Mouse (Mus musculus) liver, embryonic 15.5 days (tissue): ENCODE data around the gene Sar1b. TPM values are rescaled to one million over a fixed set of nuclear protein-coding genes. Genes with fewer than 3 reads are reported as not detected.

Experiments
- ATAC-seq: fragments of 200-750 bp; cut with Nextera tagmentation; 2 replicates; pipeline ENCODE4 v1.8.0; 2017; ENCODE audit warnings: moderate number of reproducible peaks, mild to moderate bottlenecking, moderate library complexity; ENCODE audit not compliant: insufficient read depth
- H3K27ac ChIP-seq: fragments of 300-500 bp; sonication (generic); replicated peaks from 2 replicates; pipeline ENCODE4 v1.5.1; 2015; ENCODE audit warnings: mild to moderate bottlenecking, inconsistent platforms
- H3K27me3 ChIP-seq: fragments of 300-500 bp; sonication (generic); 2 replicates; pipeline ENCODE4 v1.6.1; 2015; ENCODE audit warnings: mild to moderate bottlenecking, inconsistent platforms
- H3K36me3 ChIP-seq: fragments of 300-500 bp; sonication (generic); replicated peaks from 2 replicates; pipeline ENCODE4 v1.6.1; 2015; ENCODE audit warnings: moderate library complexity, mild to moderate bottlenecking, inconsistent platforms
- H3K4me1 ChIP-seq: fragments of 300-500 bp; sonication (generic); replicated peaks from 2 replicates; pipeline ENCODE4 v1.6.1; 2015; ENCODE audit warnings: inconsistent platforms
- H3K4me2 ChIP-seq: fragments of 300-500 bp; sonication (generic); 2 replicates; pipeline ENCODE4 v1.6.1; 2015; ENCODE audit warnings: moderate library complexity, mild to moderate bottlenecking, inconsistent platforms
- H3K4me3 ChIP-seq: fragments of 300-500 bp; sonication (generic); replicated peaks from 2 replicates; pipeline ENCODE4 v1.5.1; 2015; ENCODE audit warnings: mild to moderate bottlenecking, inconsistent platforms
- H3K9ac ChIP-seq: fragments of 300-500 bp; sonication (generic); 2 replicates; pipeline ENCODE4 v1.6.1; 2015; ENCODE audit warnings: moderate library complexity, mild to moderate bottlenecking, inconsistent platforms
- H3K9me3 ChIP-seq: fragments of 300-500 bp; sonication (generic); replicated peaks from 2 replicates; pipeline ENCODE4 v1.6.1; 2016; ENCODE audit warnings: inconsistent platforms
- WGBS: fragments of 180-500 bp; shearing (Covaris S2); methylation state at CpG from one replicate; pipeline ENCODE4 v1.1.7; 2015; ENCODE audit warnings: mixed read lengths; ENCODE audit not compliant: insufficient replicate concordance; 5-methylcytosine and 5-hydroxymethylcytosine counted together
- polyA plus RNA-seq: library from polyadenylated mRNA; unstranded; fragments of >200 nt; fragmentation: Nextera tagmentation; extraction: Ambion mirVana; gene quantifications from 2 replicates; pipeline ENCODE4 v1.2.1, GENCODE M21; 2015

The Sar1b gene
- polyA plus RNA-seq, 1 experiment from 2014 or later: 77.0 TPM

DNA sequence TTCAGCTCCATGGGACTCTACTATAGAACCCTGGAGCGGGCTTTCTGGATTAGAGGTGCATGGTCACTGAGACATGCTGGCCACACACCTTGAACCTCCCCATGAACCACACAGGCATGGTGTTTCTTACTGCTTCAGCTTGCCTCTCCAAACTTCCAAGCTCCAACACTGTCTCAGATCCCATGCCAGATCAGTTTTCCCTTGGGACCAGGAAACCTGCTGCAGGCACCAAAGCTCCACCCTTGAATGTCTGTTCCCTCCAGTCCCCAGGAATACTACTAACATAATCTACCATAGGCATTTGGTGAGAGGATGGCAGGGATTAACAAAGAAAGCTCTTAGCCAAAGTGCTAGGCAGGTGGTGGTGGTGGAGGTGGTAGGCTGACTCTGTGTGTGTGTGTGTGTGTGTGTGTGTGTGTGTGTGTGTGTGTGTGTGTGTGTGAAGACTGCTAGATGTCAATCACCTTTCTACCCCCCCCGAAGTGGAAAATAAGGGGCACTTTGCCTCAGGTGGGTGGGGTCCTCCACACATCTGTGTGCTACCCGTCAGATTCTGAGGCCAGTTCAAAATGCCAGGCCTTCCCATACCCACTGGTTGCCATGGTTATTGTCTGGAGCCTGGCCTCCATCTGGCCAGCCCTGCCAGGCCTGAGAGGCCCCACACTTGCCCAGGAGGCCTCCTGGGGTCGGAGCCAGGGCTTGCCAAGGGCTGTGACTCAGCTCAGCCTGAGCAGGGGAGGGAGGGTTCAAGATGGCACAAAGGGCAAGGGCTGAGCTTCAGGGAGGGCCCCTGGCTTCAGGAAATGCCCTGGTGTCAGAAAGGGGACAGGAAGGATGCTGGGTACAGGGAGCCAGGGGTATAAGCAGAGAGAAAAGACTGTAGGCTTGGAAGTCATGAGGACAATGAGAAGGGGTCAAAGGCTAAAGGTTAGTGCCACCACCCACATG lies 68.7 kb downstream of the Sar1b start:
- H3K4me2 ChIP-seq: peak overlapping the region; percentile 35
- H3K4me1 ChIP-seq: peaks cover 53% of the 10 kb centered on the region
- H3K27ac ChIP-seq: peak overlapping the region; percentile 68
- no peaks in the 10 kb centered on the region for H3K9me3 ChIP-seq
- H3K9ac ChIP-seq: no peak overlapping the region
- 56% methylated on average over 4 of the region's 4 CpGs for WGBS
- peak; percentile 91 for ATAC-seq
- peaks cover 13% of the 10 kb centered on the region for H3K36me3 ChIP-seq
- no peaks in the 10 kb centered on the region for H3K27me3 ChIP-seq
- no peak overlapping the region for H3K4me3 ChIP-seq

DNA sequence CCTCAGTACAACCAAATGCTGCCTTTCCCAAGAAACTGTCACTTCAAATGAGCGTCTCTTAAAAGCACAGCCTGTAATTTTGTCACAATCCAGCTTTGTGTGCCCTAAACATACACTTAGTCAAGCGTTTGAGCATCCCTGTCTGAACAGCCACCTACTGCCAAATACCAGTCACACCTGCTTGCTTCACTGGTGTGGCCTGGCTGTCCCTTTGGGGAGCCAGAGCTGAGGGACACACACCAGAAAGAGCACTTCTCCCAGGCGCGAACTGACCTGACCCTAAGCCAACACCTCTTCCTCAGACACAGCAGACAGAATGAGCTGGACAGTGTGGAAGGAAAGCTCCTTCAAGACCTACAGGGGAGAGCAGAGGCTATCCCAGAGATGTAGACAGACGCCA lies 69.5 kb downstream of the Sar1b start:
- Histone ChIP-seq H3K4me1 (peaks cover 61% of the 10 kb centered on the region), H3K36me3 (peaks cover 13% of the 10 kb centered on the region), H3K9me3 (no peaks in the 10 kb centered on the region), H3K27ac (peak overlapping the region; percentile 68), H3K27me3 (no peaks in the 10 kb centered on the region), H3K4me2 (no peak overlapping the region), H3K9ac (no peak overlapping the region; the same call in 1 of the 2 replicates), H3K4me3 (no peak overlapping the region)
- WGBS: 70% methylated on average over 5 of the region's 5 CpGs
- no peak for ATAC-seq

DNA sequence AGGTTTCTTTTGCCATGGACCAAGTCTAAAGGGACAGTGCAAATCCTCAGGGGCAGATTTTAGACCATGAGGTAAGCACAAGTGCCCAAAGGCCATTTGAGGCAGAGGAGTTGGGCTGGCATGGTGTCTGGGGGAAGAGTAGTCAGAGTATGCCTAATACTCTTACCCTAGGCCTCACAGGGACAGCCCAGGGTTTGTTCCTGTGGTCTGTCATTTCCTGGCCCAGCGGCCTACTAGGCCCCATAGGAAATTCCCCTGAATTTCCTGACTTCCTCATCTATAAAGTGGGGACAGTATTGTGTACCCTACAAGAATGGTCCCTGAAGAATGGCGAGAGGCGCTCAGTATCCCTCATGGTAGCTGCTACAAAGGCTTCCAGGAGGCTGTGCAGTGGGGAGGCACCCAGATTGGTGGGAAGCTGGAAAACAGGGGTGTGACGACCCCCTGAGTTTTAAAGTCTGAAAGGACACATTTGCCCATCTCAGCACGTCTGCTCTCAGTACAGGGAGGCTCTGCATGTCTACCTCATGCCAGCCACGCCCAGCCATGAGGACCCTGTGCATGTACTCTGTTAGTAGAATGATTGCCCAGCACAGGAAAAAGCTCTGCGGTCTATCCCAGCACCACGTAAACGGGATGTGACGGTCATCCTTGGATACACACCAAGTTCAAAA lies 70.0 kb downstream of the Sar1b start:
- peak overlapping the region; percentile 68 for H3K27ac ChIP-seq
- 68% methylated on average over 10 of the region's 10 CpGs for WGBS

DNA sequence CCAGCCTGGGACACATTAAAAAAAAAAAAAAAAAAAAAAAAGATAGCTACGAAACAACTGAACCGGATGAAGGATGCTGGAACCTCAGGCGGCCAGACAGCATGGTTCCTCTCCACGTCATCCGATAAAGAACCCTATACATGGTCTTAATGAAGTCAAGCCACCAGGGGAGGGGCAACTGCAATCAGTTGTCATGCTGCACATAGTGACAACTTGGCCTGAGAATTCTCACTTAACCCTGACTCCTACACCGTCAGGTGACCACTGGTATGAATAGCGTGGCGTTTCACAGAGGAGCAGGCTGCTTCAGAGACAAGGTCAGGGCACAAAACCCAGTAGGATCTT lies 70.6 kb downstream of the Sar1b start:
- no peak for ATAC-seq
- Histone ChIP-seq H3K27ac (no peak overlapping the region), H3K4me2 (no peak overlapping the region), H3K4me3 (no peak overlapping the region), H3K9ac (no peak overlapping the region), H3K4me1 (peaks cover 70% of the 10 kb centered on the region), H3K36me3 (peaks cover 13% of the 10 kb centered on the region), H3K27me3 (no peaks in the 10 kb centered on the region), H3K9me3 (no peaks in the 10 kb centered on the region)
- 89% methylated on average over 8 of the region's 8 CpGs for WGBS

More for the DNA sequence above, 70.0 kb downstream of the Sar1b start:
- H3K9me3 ChIP-seq: no peaks in the 10 kb centered on the region
- no peak overlapping the region for H3K4me3 ChIP-seq
- H3K4me1 ChIP-seq: peaks cover 65% of the 10 kb centered on the region
- no peaks in the 10 kb centered on the region for H3K27me3 ChIP-seq
- H3K36me3 ChIP-seq: peaks cover 13% of the 10 kb centered on the region
- ATAC-seq: no peak
- H3K4me2 ChIP-seq: no peak overlapping the region
- H3K9ac ChIP-seq: no peak overlapping the region; the same call in 1 of the 2 replicates

DNA sequence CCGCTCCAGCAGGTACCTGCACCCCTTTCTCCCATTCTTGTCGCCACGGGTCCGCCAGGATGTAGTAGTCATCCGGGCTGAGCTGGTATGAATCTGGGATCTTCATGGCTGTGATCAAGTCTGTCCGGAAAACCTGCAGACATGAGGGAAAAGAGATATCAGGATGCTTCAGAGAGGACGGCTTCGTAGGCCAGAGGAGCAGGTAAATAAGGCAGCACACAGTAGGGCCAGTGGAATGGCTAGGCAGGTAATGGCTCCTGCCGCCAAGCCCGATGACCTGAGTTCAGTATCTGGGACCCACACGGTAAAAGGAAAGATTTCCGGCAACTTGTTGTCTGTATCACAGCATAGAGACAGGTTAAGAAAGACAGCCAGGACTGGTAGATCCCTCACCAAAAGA lies 72.1 kb downstream of the Sar1b start:
- H3K4me1 ChIP-seq: peaks cover 86% of the 10 kb centered on the region
- 0 out of 2 replicates have a peak overlapping the region, but pooled peaks have one; percentile 90 for H3K27ac ChIP-seq
- H3K9ac ChIP-seq: no peak overlapping the region
- H3K4me2 ChIP-seq: no peak overlapping the region
- H3K36me3 ChIP-seq: peaks cover 7% of the 10 kb centered on the region; the same call in 1 of the 2 replicates
- H3K27me3 ChIP-seq: no peaks in the 10 kb centered on the region
- no peaks in the 10 kb centered on the region for H3K9me3 ChIP-seq
- WGBS: 88% methylated on average over 12 of the region's 12 CpGs
- no peak overlapping the region for H3K4me3 ChIP-seq
- no peak for ATAC-seq

DNA sequence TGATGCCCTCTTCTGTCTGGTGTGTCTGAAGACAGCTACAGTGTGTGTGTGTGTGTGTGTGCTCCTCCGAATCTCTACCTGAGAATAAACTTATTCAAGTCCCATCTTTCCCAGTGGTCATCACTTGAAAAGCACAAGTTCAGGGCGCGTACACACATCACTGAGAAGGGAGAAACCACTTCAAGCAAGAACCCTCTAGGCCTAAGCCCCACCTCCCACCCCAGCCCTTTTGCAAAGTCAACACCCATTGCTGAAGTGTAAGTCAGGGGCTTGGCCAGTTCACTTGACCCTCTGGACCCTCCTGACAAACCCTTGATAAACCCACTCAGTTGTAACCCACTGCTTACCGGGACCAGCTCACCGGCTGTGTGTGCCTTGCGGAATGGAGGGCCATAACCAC lies 73.0 kb downstream of the Sar1b start:
- WGBS: 92% methylated on average over 6 of the region's 6 CpGs

DNA sequence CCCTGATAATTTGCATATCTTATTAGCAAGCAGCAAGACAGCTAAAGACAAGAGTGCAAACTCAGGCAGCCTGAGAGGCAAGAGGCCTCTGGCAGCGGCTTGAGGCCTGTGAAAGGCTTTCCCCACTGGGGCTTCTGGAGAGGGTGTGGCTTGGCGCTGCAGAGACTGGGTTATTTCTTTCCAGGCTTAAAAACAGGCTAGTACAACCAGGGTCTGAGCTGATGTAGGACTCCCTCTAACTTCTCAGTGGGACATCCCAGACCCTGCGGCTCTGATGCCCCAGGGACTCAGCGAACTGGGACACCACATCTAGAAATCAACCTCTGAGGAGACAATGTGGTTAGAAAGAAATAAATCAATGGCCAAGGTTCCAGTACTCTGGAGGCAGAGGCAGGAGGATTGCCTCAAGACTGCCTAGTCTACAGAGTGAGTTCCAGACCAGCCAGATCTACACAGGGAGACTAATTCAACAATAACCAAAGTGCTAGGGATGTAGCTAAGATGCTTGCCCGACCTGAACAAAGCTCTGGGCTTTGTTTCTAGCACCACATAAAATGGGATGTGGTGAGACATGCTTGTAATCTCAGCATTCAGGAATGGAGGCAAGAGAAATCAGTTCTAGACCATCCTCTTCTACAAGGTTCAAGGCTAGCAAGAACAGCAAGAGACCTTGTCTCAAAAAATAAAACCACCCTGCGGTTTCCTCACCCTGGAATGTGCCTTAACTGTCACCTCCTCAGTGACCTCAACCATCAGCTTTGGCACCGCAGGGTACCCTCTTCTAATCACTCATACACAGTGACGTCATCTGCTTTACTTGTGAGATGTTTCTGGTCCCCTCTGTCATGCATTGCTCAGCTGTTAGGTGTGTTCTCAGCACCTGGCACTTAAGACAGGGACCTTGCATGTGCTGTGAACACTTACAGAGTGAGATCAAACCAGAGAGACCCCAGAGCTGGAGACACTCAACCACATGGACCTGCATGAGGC lies 74.0 kb downstream of the Sar1b start:
- Histone ChIP-seq H3K36me3 (peaks cover 7% of the 10 kb centered on the region; the same call in 1 of the 2 replicates), H3K4me3 (no peak overlapping the region), H3K4me2 (no peak overlapping the region), H3K27me3 (no peaks in the 10 kb centered on the region), H3K9ac (no peak overlapping the region), H3K4me1 (peaks cover 87% of the 10 kb centered on the region), H3K27ac (peak overlapping the region; percentile 90), H3K9me3 (no peaks in the 10 kb centered on the region)
- 64% methylated on average over 8 of the region's 8 CpGs for WGBS
- no peak for ATAC-seq

More for the DNA sequence above, 73.0 kb downstream of the Sar1b start:
- Histone ChIP-seq H3K9ac (no peak overlapping the region), H3K36me3 (peaks cover 7% of the 10 kb centered on the region; the same call in 1 of the 2 replicates), H3K9me3 (no peaks in the 10 kb centered on the region), H3K4me1 (peaks cover 87% of the 10 kb centered on the region), H3K27ac (peak overlapping the region; percentile 90; the same call in 1 of the 2 replicates), H3K27me3 (no peaks in the 10 kb centered on the region), H3K4me2 (no peak overlapping the region), H3K4me3 (no peak overlapping the region)
- ATAC-seq: no peak

DNA sequence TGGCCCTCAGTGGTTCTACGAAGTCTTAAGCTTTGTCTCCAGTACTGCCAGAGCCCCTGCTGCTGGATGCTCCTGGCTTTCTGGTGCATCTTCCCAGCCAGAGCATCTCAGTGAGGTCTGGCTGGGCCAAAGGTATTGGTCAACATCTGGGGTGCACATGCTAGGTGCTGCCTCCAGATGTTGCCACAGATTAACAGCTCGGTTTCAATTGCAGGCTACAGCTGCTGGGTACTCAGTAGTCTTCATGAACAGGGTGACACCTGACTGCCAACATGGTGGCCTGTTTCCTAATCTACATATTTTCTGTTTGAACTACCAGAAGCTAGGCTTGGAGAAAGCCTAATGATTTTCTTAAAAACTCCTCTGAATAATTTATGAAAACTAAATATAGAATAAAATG lies 75.6 kb downstream of the Sar1b start:
- H3K9ac ChIP-seq: no peak overlapping the region
- no peak overlapping the region for H3K4me3 ChIP-seq
- peaks cover 76% of the 10 kb centered on the region for H3K4me1 ChIP-seq
- peak; percentile 38; the same call in 1 of the 2 replicates for ATAC-seq
- peak overlapping the region; percentile 90 for H3K27ac ChIP-seq
- no peaks in the 10 kb centered on the region for H3K9me3 ChIP-seq
- H3K27me3 ChIP-seq: no peaks in the 10 kb centered on the region
- peaks cover 7% of the 10 kb centered on the region; the same call in 1 of the 2 replicates for H3K36me3 ChIP-seq
- 70% methylated on average over 2 of the region's 2 CpGs for WGBS
- H3K4me2 ChIP-seq: 0 out of 2 replicates have a peak overlapping the region, but pooled peaks have one; percentile 2

DNA sequence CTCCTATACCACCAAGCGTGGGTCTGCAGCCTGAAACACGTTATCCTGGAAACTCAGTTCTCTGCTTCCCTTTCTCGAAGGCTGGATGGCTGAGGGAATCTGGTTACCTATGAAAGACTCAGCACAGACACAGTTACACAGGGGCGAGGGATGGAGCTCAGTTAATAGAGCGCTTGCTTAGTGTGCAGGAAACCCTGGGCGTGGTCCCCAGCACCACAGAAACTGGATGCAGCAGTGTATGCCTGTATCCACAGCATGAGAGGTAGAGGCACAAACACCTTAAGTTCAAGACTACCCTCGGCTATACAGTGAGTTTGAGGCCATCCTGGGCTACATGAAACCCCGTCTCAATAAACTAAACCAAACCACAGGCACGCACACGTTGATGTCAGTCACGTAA lies 76.5 kb downstream of the Sar1b start:
- Histone ChIP-seq H3K27me3 (no peaks in the 10 kb centered on the region), H3K4me3 (no peak overlapping the region), H3K4me2 (peak overlapping the region; percentile 64), H3K4me1 (peaks cover 76% of the 10 kb centered on the region), H3K9ac (peak overlapping the region; percentile 57; the same call in 1 of the 2 replicates), H3K9me3 (no peaks in the 10 kb centered on the region), H3K27ac (peak overlapping the region; percentile 90), H3K36me3 (no peaks in the 10 kb centered on the region)
- ATAC-seq: peak; percentile 57
- 75% methylated on average over 11 of the region's 11 CpGs for WGBS

DNA sequence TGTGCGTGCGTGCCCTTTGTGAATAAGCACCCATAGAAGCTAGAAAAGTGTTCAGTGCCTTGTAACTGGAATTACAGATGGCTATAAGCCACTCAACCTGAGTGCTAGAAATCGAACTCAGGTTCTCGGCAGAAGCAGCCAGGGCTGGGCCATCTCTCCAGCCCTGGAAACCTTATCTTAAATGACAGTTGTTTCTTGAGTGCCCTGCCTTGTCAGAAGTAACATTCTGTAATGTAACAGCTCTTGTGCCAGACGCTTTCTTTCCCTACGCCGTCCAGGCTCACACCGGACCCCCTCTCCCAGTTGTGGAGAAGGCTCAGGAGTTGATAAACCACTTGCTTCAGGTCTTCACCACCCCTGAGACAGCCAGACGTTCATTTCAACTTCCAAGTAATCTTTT lies 77.2 kb downstream of the Sar1b start:
- peak overlapping the region; percentile 64 for H3K4me2 ChIP-seq
- H3K27ac ChIP-seq: peak overlapping the region; percentile 90
- peak; percentile 86 for ATAC-seq
- H3K9ac ChIP-seq: peak overlapping the region; percentile 57
- WGBS: 20% methylated on average over 9 of the region's 9 CpGs
- peaks cover 71% of the 10 kb centered on the region for H3K4me1 ChIP-seq
- H3K9me3 ChIP-seq: no peaks in the 10 kb centered on the region
- H3K36me3 ChIP-seq: no peaks in the 10 kb centered on the region
- H3K27me3 ChIP-seq: no peaks in the 10 kb centered on the region
- H3K4me3 ChIP-seq: peak overlapping the region; percentile 24
